Mouse (Mus musculus): Measurements from ENCODE around the gene Gm35315.
"Not testable (repeated sequence)": the region's sequence is repeated elsewhere in the genome, so short reads cannot be mapped to it uniquely, and the experiment has no call there.

The Gm35315 gene

DNA sequence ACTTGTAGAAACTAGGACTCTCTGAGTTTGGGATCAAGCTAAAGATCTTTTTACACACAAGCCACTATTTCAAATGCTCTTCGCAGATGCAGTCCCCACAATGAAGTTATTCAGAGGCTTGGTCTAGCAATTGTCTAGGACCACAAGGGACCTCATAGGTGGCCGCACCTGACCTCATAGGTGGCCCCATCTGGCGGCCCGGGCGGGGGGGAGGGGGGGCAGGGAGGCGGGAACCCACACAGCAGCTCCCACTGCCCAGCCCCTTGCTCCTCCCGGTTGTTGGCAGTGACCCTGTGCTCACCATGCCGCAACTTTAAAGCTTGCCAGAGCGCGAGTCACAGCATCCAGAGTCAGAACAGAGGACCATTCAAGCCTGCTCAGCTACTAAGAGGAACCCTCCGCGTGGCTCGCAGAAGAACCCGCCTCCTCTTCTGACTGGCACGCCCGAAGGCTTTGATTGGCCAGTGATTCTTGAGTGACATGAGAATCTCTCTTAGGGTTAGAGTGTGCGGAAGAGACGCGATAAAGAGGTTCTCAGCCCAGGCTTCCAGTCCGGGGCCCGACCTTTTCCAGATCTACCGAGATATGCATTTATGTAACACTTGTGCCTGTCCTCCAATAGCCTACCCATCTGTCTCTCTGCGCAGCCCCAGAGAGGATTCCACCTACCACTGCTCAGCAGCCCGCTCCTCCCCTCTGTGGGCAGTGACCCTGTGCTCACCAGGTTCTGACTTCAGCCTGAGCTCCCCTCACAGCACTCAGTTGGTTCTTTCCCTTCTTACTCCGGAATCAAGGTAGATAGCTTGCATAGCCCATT, at the start of gene Gm35315:
Gene Gm35315 (minus strand): TSS at position 391 of the 817 bp plus-strand sequence.
- peak; percentile 85 for DNase-seq (ENCODE audit: low read depth)

- no peak for DNase-seq (ENCODE audit: low read depth)
Measured at GRCm38 (mm10) chr5:110143007-110143406, 48.8 kb upstream of the Gm35315 start.

DNA sequence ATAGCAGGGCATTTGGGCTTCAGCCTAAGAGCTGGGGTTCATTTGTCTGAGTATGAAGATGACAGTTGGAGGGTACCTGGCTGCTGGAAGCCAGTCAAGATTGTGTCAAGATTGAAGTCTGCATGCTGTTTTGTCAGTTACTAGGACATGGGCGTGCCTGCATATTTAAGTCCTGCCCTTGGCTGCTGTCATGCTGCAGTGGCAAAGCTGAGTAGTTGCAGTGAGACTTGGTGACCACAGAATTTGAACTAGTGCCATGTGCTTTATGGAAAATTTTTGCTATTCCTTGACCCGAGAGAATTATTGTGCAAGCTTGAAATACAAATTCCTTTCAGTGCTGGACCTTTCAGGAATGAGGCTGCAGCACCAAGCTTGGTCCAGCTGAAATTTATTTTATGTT, 48.1 kb upstream of the Gm35315 start:
- no peak for DNase-seq (ENCODE audit: low read depth)

- DNase-seq (ENCODE audit: low read depth), result no peak
Measured at GRCm38 (mm10) chr5:110140424-110140823, 46.2 kb upstream of the Gm35315 start.

DNA sequence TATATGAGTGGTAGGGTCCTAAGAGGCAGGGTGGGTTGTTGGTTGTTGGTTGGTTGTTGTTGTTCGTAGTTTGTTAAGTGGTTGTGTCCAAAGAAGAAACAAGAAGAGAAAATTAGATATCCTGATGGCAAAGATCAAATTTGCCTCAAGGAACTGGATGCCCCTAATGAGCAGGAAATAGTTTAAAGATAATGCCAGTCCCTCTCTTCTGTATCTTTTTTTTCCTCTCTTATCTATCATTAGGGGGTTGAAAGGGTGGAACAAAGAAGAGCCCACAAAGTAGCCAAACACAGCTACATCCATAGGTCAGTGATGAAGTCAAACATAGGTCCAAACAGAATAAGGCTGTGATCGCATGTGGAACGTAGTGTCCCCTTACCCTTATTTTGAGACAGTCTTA, 45.1 kb upstream of the Gm35315 start:
- no peak for DNase-seq (ENCODE audit: low read depth)

DNA sequence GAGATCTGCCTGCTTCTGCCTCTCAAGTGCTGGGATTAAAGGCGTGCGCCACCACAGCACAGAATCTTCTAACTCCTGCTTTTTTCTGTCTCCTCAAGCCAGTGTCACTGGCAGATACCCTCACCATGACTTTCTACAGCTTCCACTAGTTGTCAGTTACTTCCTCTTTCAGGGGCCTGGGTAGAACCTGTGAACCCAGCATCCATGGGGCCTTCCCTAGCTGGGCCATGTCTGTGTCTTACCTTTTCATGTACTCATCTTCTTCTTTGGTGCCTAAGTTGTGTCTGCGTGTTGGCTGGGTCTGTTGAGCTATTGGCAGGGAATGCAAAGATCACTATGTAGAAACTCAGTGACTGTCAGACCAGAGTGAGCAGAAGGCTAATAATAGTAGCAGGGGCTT, 43.6 kb upstream of the Gm35315 start:
- DNase-seq (ENCODE audit: low read depth), result no peak

GRCm38 (mm10) chr5:110136087-110136464, 41.9 kb upstream of the Gm35315 start:
- no peak for DNase-seq (ENCODE audit: low read depth)

GRCm38 (mm10) chr5:110135293-110136086, 41.3 kb upstream of the Gm35315 start, which contains the start of gene Chfr:
Gene Chfr (plus strand): TSS chr5:110135842.
- DNase-seq (ENCODE audit: low read depth), result peak; percentile 96

- DNase-seq (ENCODE audit: low read depth), result not testable (repeated sequence)
Measured at GRCm38 (mm10) chr5:110122380-110122779, 28.2 kb upstream of the Gm35315 start.

DNA sequence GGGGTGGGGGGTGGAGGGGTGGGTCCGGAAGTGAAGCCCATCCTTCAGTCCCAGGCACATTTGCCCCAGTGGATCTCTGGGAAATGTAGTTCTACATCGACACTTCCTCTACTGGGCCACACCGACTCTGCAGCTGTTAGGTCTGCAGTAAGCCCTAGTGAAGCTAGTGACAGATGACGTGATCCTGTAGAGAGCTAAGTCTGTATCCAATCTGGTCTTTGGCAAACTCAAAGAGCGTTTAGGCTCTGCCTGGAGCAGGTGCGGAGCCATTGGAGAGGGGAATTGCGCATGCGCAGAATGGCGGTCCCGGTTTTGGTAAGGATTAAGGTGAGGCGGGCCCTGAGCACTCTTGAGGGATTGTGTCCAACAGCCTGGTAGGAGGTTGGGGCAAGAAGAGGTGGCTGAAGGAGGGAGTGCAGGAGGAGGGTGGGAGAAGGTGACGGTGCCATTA, 15.8 kb upstream of the Gm35315 start, which contains the start of gene Zfp605:
Gene Zfp605 (plus strand): TSS at position 102 of the 451 bp plus-strand sequence.
- DNase-seq (ENCODE audit: low read depth), result peak; percentile 73

DNA sequence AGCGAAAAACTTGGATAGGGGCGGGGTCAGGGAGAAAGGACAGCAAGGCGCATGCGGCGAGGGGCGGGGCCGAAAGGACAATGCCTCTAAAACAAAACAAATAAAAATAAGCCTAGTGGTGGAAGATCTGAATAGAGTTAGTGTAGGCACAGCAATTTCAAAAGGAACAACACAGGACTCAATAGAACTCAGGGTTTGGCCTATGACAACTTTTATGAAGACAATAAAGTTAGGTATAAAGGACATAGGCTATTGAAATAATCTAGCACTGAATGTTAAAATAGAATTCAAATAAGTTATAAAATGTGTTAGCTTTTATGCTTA, 14.0 kb upstream of the Gm35315 start:
- DNase-seq (ENCODE audit: low read depth), result no peak

DNA sequence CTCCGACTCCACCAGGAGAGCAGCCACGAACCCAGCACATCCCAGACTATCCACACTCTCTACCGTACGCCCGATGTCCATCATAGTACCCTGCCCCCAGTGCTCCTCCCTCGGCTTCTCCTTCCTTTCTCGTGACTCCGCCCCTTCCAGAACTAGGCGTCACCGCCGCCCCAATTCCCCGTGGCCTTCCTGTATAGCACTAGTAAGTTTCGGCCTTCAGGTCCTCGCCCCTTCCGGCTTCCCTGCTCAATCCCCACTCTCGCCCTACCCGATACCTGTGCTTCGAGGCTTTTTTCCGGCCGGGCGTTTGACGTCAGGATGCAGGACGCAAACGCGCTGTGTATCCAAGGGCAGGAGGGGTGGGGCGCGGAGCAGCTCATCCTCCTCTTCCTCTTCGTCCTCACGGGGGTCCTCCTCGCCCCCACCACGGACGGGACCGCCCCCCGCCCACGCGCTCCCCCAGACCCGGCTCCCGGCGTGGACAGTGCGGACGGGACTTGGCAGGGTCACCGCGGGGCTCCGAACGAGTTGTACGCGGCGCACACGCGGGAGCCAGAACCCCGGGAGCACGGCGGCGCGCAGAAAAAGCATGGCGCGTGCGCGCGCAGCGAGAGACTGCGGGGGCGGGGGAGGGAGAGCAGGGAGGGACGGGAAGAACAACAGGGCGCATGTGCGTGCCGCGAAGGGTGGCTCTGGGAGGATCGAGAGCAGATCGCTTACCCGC, 13.5 kb upstream of the Gm35315 start, which contains the start of gene Gtpbp6:
Gene Gtpbp6 (minus strand): TSS at position 617 of the 724 bp plus-strand sequence.
- DNase-seq (ENCODE audit: low read depth), result peak; percentile 96

GRCm38 (mm10) chr5:110106901-110107564, 12.8 kb upstream of the Gm35315 start:
- DNase-seq (ENCODE audit: low read depth), result no peak

- DNase-seq (ENCODE audit: low read depth), result no peak
Measured at GRCm38 (mm10) chr5:110106140-110106871, 12.1 kb upstream of the Gm35315 start.

DNA sequence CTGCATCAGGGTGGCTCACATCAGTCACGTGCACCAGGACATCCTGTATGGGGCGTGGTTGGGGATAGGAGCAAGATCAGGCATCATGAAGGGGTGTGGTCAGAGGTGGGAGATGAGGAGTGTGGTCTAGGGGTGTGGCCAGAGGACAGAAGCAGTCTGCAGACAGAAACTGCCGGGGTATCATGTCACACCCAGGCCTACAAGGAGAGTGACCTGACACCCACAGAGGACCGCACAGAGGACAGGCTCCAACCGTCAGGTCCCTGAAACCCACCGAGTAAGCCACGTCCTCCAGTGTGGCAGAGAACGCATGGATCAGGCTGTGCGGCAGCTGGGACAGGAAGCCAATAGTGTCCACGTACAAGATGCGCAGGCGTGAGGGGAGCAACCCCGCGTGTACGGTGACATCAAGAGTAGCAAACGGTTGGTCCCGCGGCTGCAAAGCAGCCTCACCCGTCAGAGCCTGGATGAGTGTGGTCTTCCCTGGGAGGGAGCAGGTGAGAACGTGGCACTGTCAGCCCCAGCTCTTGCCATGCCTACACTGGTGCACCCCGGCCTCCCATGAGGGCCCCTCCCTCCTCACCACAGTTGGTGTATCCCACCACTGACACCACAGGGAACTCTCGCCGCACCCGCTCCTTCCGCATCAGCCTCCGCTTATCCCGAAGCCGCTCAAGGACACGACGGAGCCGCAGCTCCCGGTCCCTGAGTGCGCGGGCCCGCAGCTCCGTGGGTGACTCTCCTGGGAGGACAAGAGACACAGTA, 10.6 kb upstream of the Gm35315 start:
- DNase-seq (ENCODE audit: low read depth), result no peak

DNA sequence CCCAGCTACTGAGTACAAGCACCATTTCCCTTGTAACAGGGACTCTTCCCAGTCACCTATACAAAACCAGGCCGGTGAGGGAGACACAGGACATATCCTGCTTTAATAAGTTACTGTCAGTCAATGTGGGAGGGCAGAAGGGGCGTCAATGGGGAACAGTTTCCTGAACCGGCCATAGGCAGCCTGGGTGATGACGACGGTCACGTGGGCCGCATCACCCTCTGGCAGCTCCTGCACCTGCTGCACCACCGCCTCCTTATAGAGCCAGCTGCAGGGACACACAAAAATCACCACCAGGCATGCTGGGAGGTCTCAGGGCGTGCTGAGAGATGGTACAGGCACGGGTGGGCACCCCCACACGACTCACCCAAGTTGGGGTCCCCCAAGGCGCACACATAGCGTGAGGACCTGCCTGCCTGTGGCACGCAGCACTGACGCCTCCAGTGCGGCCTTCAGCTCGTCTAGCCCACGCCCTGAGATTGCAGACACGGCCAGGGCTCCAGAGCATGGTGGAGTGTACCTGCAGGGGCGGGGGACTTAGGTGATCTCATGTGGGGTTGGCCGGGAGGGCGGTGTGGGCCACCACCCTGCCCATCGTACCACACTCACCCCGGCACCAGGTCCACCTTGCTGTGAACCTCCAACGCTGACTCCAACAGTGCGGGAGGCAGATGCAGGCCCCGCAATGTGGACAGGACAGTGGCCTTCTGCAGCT, 9.8 kb upstream of the Gm35315 start:
- DNase-seq (ENCODE audit: low read depth), result no peak

DNA sequence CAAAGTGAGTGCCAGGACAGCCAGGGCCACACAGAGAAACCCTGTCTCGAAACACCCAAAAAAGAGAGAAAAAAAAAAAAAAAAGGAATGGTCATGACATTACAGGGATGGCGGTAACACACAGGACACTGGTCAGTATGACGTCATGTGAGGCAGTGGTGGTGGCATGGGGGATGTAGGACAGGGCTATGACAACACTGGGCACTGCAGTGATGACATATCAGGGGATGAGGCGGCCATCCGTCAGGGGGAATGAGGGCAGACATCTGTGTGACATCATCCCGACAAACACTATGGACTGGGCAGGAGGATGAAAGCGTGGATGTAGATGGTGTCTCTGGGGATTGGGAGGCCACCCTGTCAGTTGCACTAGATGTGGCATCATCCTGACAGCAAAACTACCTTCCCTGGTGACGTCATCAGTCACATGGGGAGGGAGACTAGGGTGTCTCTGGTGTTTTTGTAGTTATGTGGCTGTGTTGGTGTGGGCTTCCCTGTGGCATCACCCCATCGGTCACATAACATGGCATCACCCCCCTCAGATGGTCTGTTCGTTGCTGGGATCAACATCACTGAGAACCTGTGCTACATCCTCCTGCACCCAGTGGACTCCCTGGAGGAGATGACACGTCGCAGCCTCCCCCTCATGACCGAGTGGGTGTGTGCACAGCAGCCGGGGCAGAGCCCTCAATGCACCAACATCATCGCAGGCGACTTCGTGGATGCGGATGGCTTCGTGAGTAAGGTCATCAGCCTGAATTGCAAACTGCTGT, 8.8 kb upstream of the Gm35315 start:
- no peak for DNase-seq (ENCODE audit: low read depth)

GRCm38 (mm10) chr5:110102429-110102828, 8.2 kb upstream of the Gm35315 start:
- DNase-seq (ENCODE audit: low read depth), result no peak
